20 mouse cellular contexts compared by ENCODE assay signal in the genomic region with DNA sequence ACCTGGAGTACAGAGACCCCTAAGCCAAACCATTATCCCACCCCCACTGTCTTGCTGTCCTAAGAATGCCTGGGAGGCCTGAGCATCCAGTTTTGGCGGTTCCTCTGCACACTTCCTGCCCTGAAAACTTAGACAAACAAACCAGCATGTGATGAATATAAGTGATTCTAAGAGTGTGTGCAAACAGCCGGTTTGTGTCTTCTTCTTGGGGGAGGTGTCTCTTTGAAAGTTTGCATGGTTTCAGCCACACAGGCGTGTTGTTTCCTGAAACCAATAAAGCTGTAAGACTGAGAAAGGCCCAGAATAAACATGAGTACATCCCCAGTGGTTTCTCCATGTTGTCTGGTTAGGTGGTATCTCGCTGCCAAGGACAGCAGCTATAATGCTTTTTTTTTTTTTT. TPM values are rescaled to one million over a fixed set of nuclear protein-coding genes. Genes with fewer than 3 reads are reported as not detected.
DNase-seq lines count a peak whose midpoint lies in the region; ATAC-seq and TF ChIP-seq lines count a peak whose summit lies in the region.
"Had no signal": no experiment of that assay in that cellular context is flagged by ENCODE, and none has a peak within 500 bp of the region (broad histone marks: within the 10 kb centered on the region; RNA-seq: fewer than 3 reads in every experiment).

No protein-coding gene starts in this region.

- H3K9ac ChIP-seq in embryonic facial prominence, embryonic 13.5 days = no peak overlapping the region
- no peak overlapping the region for H3K9ac ChIP-seq in kidney, embryonic 16.5 days (replicated peaks; ENCODE audit: low read length)
- H3K9ac ChIP-seq in lung, embryonic 15.5 days = no peak overlapping the region
- H3K9ac ChIP-seq in stomach, embryonic 15.5 days = no peak overlapping the region
- H3K9ac ChIP-seq: forebrain, embryonic 15.5 days; heart, embryonic 12.5 days; hindbrain, embryonic 12.5 days; liver, embryonic 14.5 days had no signal

- no peaks in the 10 kb centered on the region for H3K27me3 ChIP-seq in embryonic facial prominence, embryonic 13.5 days
- H3K27me3 ChIP-seq in embryonic facial prominence, embryonic 10.5 days (replicated peaks; ENCODE audit: low read depth, poor library complexity, severe bottlenecking) = no peaks in the 10 kb centered on the region
- no peaks in the 10 kb centered on the region for H3K27me3 ChIP-seq in kidney, embryonic 16.5 days (ENCODE audit: insufficient read depth, low read length)
- no peaks in the 10 kb centered on the region for H3K27me3 ChIP-seq in kidney, adult 2 months (replicated peaks; ENCODE audit: control insufficient read depth, insufficient read depth, low read length)
- H3K27me3 ChIP-seq in lung, embryonic 15.5 days = no peaks in the 10 kb centered on the region
- no peaks in the 10 kb centered on the region for H3K27me3 ChIP-seq in stomach, embryonic 15.5 days (replicated peaks)
- H3K27me3 ChIP-seq: forebrain, embryonic 15.5 days; heart, embryonic 12.5 days; hindbrain, embryonic 12.5 days had no signal

- DNase-seq in embryonic facial prominence, embryonic 10.5 days (ENCODE audit: low spot score) = no peak
- DNase-seq in kidney, adult 2 months = no peak
- DNase-seq in lung, postnatal 36 days = no peak
- DNase-seq in right cerebral cortex, postnatal 10 days (ENCODE audit: low spot score in 2 of 2) = no peak
- DNase-seq: adrenal gland, postnatal 25 days; cerebellum, adult 9-10 months; heart, postnatal 14 days; lung, postnatal 10 days; midbrain, embryonic 14.5 days; right cerebral cortex, postnatal 14 days; thymus, postnatal 14 days had no signal

- peaks cover 29% of the 10 kb centered on the region for H3K4me1 ChIP-seq in embryonic facial prominence, embryonic 13.5 days
- H3K4me1 ChIP-seq in embryonic facial prominence, embryonic 10.5 days = peaks cover 19% of the 10 kb centered on the region
- H3K4me1 ChIP-seq in kidney, embryonic 16.5 days (ENCODE audit: insufficient read depth, low read length) = 0 out of 2 replicates have a peak, but pooled peaks cover 2% of the 10 kb centered on the region
- no peaks in the 10 kb centered on the region for H3K4me1 ChIP-seq in kidney, adult 2 months (ENCODE audit: control insufficient read depth, insufficient read depth, low read length)
- no peaks in the 10 kb centered on the region for H3K4me1 ChIP-seq in lung, embryonic 15.5 days
- H3K4me1 ChIP-seq in stomach, embryonic 15.5 days = no peaks in the 10 kb centered on the region
- H3K4me1 ChIP-seq: heart, embryonic 12.5 days; hindbrain, embryonic 12.5 days had no signal

- no peaks in the 10 kb centered on the region for H3K36me3 ChIP-seq in embryonic facial prominence, embryonic 13.5 days
- no peaks in the 10 kb centered on the region for H3K36me3 ChIP-seq in embryonic facial prominence, embryonic 10.5 days (replicated peaks)
- H3K36me3 ChIP-seq in kidney, embryonic 16.5 days (ENCODE audit: insufficient read depth, low read length) = no peaks in the 10 kb centered on the region
- H3K36me3 ChIP-seq in kidney, adult 2 months (ENCODE audit: control insufficient read depth, insufficient read depth, low read length) = no peaks in the 10 kb centered on the region
- no peaks in the 10 kb centered on the region for H3K36me3 ChIP-seq in lung, embryonic 15.5 days
- no peaks in the 10 kb centered on the region for H3K36me3 ChIP-seq in stomach, embryonic 15.5 days
- H3K36me3 ChIP-seq: forebrain, embryonic 15.5 days; heart, embryonic 12.5 days; hindbrain, embryonic 12.5 days had no signal

- 0 out of 2 replicates have a peak overlapping the region, but pooled peaks have one; percentile 1 for H3K27ac ChIP-seq in embryonic facial prominence, embryonic 13.5 days
- H3K27ac ChIP-seq in embryonic facial prominence, embryonic 10.5 days (replicated peaks) = no peak overlapping the region
- peak overlapping the region; percentile 7; the same call in 1 of the 2 replicates for H3K27ac ChIP-seq in kidney, embryonic 16.5 days (ENCODE audit: low read length)
- H3K27ac ChIP-seq in kidney, adult 2 months (ENCODE audit: insufficient read depth, low read depth, low read length) = no peak overlapping the region
- no peak overlapping the region for H3K27ac ChIP-seq in lung, embryonic 15.5 days
- H3K27ac ChIP-seq in stomach, embryonic 15.5 days = 0 out of 2 replicates have a peak overlapping the region, but pooled peaks have one; percentile 7
- H3K27ac ChIP-seq: forebrain, embryonic 15.5 days; hindbrain, embryonic 12.5 days; liver, embryonic 14.5 days had no signal

- TF ChIP-seq POLR2A in kidney, adult 2 months (IDR thresholded peaks at IDR 0.05; ENCODE audit: low read depth, low read length) = no peak

- H3K4me3 ChIP-seq in embryonic facial prominence, embryonic 13.5 days = no peak overlapping the region
- no peak overlapping the region for H3K4me3 ChIP-seq in embryonic facial prominence, embryonic 10.5 days
- no peak overlapping the region for H3K4me3 ChIP-seq in kidney, embryonic 16.5 days (ENCODE audit: low read length)
- H3K4me3 ChIP-seq in kidney, adult 2 months (ENCODE audit: insufficient read depth, low read depth, low read length) = no peak overlapping the region
- no peak overlapping the region for H3K4me3 ChIP-seq in lung, embryonic 15.5 days
- no peak overlapping the region for H3K4me3 ChIP-seq in stomach, embryonic 15.5 days (replicated peaks)
- H3K4me3 ChIP-seq: forebrain, embryonic 15.5 days; heart, embryonic 12.5 days; hindbrain, embryonic 12.5 days had no signal

- WGBS in embryonic facial prominence, embryonic 13.5 days = 34% methylated on average over 4 of the region's 4 CpGs
- 55% methylated on average over 4 of the region's 4 CpGs for WGBS in embryonic facial prominence, embryonic 10.5 days
- WGBS in kidney, embryonic 16.5 days = 29% methylated on average over 4 of the region's 4 CpGs
- WGBS in kidney, adult 2 months = 54% methylated on average over 4 of the region's 4 CpGs
- 24% methylated on average over 4 of the region's 4 CpGs for WGBS in lung, embryonic 15.5 days
- WGBS in stomach, embryonic 15.5 days = 33% methylated on average over 4 of the region's 4 CpGs

- H3K9me3 ChIP-seq in embryonic facial prominence, embryonic 13.5 days = no peaks in the 10 kb centered on the region
- no peaks in the 10 kb centered on the region for H3K9me3 ChIP-seq in embryonic facial prominence, embryonic 10.5 days
- no peaks in the 10 kb centered on the region for H3K9me3 ChIP-seq in kidney, embryonic 16.5 days (ENCODE audit: low read length)
- no peaks in the 10 kb centered on the region for H3K9me3 ChIP-seq in lung, embryonic 15.5 days
- no peaks in the 10 kb centered on the region for H3K9me3 ChIP-seq in stomach, embryonic 15.5 days
- H3K9me3 ChIP-seq: forebrain, embryonic 15.5 days; heart, embryonic 12.5 days; hindbrain, embryonic 12.5 days had no signal

- no peak overlapping the region for H3K4me2 ChIP-seq in embryonic facial prominence, embryonic 13.5 days
- H3K4me2 ChIP-seq in kidney, embryonic 16.5 days (replicated peaks; ENCODE audit: low read depth, low read length) = no peak overlapping the region
- H3K4me2 ChIP-seq in lung, embryonic 15.5 days = no peak overlapping the region
- no peak overlapping the region for H3K4me2 ChIP-seq in stomach, embryonic 15.5 days
- H3K4me2 ChIP-seq: forebrain, embryonic 15.5 days; heart, embryonic 12.5 days; hindbrain, embryonic 12.5 days had no signal

- no peak for TF ChIP-seq CTCF in kidney, adult 2 months (conservative IDR thresholded peaks at IDR 0.05; ENCODE audit: insufficient read depth, insufficient read length, low read depth, low read length)

- no peak for ATAC-seq in embryonic facial prominence, embryonic 13.5 days (ENCODE audit: insufficient number of reproducible peaks, insufficient read depth, low FRiP score, low TSS enrichment, low read depth)
- ATAC-seq in kidney, embryonic 16.5 days (ENCODE audit: low FRiP score, low TSS enrichment) = peak; percentile 78; the same call in 1 of the 2 replicates
- 0 out of 2 replicates have a peak, but pooled peaks have one; percentile 31 for ATAC-seq in lung, embryonic 15.5 days (ENCODE audit: borderline replicate concordance, extremely low read depth, low FRiP score, low TSS enrichment)
- no peak; the same call in 1 of the 2 replicates for ATAC-seq in stomach, embryonic 15.5 days (ENCODE audit: insufficient read depth, low FRiP score, low read depth)
- ATAC-seq: CD4-positive, CD25-positive, alpha-beta regulatory T cell, adult 4 months; forebrain, embryonic 15.5 days had no signal

RNA-seq across cellular contexts. Expression of a gene that starts 30.6 kb away (rescaled TPM):
- polyA plus RNA-seq in embryonic facial prominence, embryonic 13.5 days (2015; fragmentation: Nextera tagmentation; extraction: Ambion mirVana) = 3.8 and 7.9 TPM in 2 replicates
- 0.14 and 0.45 TPM in 2 replicates for polyA plus RNA-seq in embryonic facial prominence, embryonic 10.5 days (2016; fragmentation: Nextera tagmentation; extraction: Ambion mirVana)
- polyA plus RNA-seq in kidney, embryonic 16.5 days (2015; fragmentation: Nextera tagmentation; extraction: Ambion mirVana) = 0.47 and 0.72 TPM in 2 replicates
- polyA plus RNA-seq in kidney, adult 2 months (2012; rRNA removed) = 0.41 and 0.45 TPM in 2 replicates
- polyA plus RNA-seq in lung, embryonic 15.5 days (2015; fragmentation: Nextera tagmentation; extraction: Ambion mirVana) = 1.2 and 2.1 TPM in 2 replicates
- 1.1 and 1.3 TPM in 2 replicates for polyA plus RNA-seq in stomach, embryonic 15.5 days (2015; fragmentation: Nextera tagmentation; extraction: Ambion mirVana)
- polyA plus RNA-seq: CD4-positive, CD25-positive, alpha-beta regulatory T cell, adult 4 months had no signal

Comparison
In these comparisons a context has a peak if more than half of its experiments do, and no peak if none do; other contexts are left out.
1. H3K27ac ChIP-seq: peak in embryonic facial prominence, embryonic 13.5 days (single experiment), kidney, embryonic 16.5 days (single experiment) and stomach, embryonic 15.5 days (single experiment); none in embryonic facial prominence, embryonic 10.5 days (single experiment), kidney, adult 2 months (single experiment) and lung, embryonic 15.5 days (single experiment).
2. ATAC-seq: peak in kidney, embryonic 16.5 days (single experiment) and lung, embryonic 15.5 days (single experiment); none in embryonic facial prominence, embryonic 13.5 days (single experiment) and stomach, embryonic 15.5 days (single experiment).